ENCODE assay signal across 11 mouse cellular contexts in genomic region chr1:127975676-127976075, GRCm38 (mm10).
A peak's percentile ranks its signal among the peaks of the same experiment; 100 is the strongest.
DNase-seq lines count a peak whose midpoint lies in the region; ATAC-seq and TF ChIP-seq lines count a peak whose summit lies in the region.
"Had no signal": no experiment of that assay in that cellular context is flagged by ENCODE, and none has a peak within 500 bp of the region (broad histone marks: within the 10 kb centered on the region; RNA-seq: fewer than 3 reads in every experiment).

No protein-coding gene starts in this region.

- ATAC-seq in forebrain, postnatal 0 days, result peak; percentile 89
- no peak for ATAC-seq in forebrain, embryonic 13.5 days
- ATAC-seq in inflammation-experienced regulatory T-cells, adult 6 months, result peak; percentile 48
- no peak for ATAC-seq in liver, postnatal 0 days
- ATAC-seq in midbrain, embryonic 13.5 days, result no peak

- H3K36me3 ChIP-seq in forebrain, postnatal 0 days (ENCODE audit: insufficient read depth), result no peaks in the 10 kb centered on the region
- no peaks in the 10 kb centered on the region for H3K36me3 ChIP-seq in forebrain, embryonic 13.5 days (ENCODE audit: poor library complexity, severe bottlenecking)
- no peaks in the 10 kb centered on the region for H3K36me3 ChIP-seq in liver, postnatal 0 days (replicated peaks; ENCODE audit: insufficient read depth, low read length)
- no peaks in the 10 kb centered on the region for H3K36me3 ChIP-seq in midbrain, embryonic 13.5 days
- H3K36me3 ChIP-seq: neural tube, embryonic 13.5 days had no signal

- H3K9ac ChIP-seq in forebrain, postnatal 0 days, result no peak overlapping the region
- no peak overlapping the region for H3K9ac ChIP-seq in forebrain, embryonic 13.5 days
- H3K9ac ChIP-seq in liver, postnatal 0 days (replicated peaks), result no peak overlapping the region
- no peak overlapping the region for H3K9ac ChIP-seq in midbrain, embryonic 13.5 days (replicated peaks)
- H3K9ac ChIP-seq: liver, embryonic 15.5 days; neural tube, embryonic 13.5 days had no signal

- no peak overlapping the region for H3K4me3 ChIP-seq in forebrain, postnatal 0 days (ENCODE audit: low read depth, low read length)
- no peak overlapping the region for H3K4me3 ChIP-seq in forebrain, embryonic 13.5 days
- no peak overlapping the region for H3K4me3 ChIP-seq in liver, postnatal 0 days (ENCODE audit: low read depth, low read length)
- no peak overlapping the region for H3K4me3 ChIP-seq in midbrain, embryonic 13.5 days (replicated peaks)
- H3K4me3 ChIP-seq: erythroblast, embryonic 14.5 days; liver, embryonic 15.5 days; neural tube, embryonic 13.5 days had no signal

- no peak for TF ChIP-seq EP300 in liver, postnatal 0 days (IDR thresholded peaks at IDR 0.05; ENCODE audit: low read depth)

- H3K4me2 ChIP-seq in forebrain, postnatal 0 days (ENCODE audit: low read depth), result no peak overlapping the region
- no peak overlapping the region for H3K4me2 ChIP-seq in forebrain, embryonic 13.5 days
- no peak overlapping the region for H3K4me2 ChIP-seq in liver, postnatal 0 days (ENCODE audit: low read depth, low read length)
- no peak overlapping the region for H3K4me2 ChIP-seq in midbrain, embryonic 13.5 days (replicated peaks)
- H3K4me2 ChIP-seq: liver, embryonic 15.5 days; neural tube, embryonic 13.5 days had no signal

- DNase-seq in forebrain, postnatal 0 days, result peak; percentile 59
- DNase-seq in right cerebral cortex, adult 2 months (ENCODE audit: low spot score in 2 of 2), result peak; percentile 60 to 74
- DNase-seq in right cerebral cortex, postnatal 4 days, result no peak
- no peak for DNase-seq in liver, postnatal 0 days
- no peak for DNase-seq in urinary bladder, postnatal 36 days (ENCODE audit: low spot score in 2 of 2)

- TF ChIP-seq CTCF in forebrain, postnatal 0 days (IDR thresholded peaks at IDR 0.05; ENCODE audit: low read depth), result no peak
- TF ChIP-seq CTCF in liver, postnatal 0 days (IDR thresholded peaks at IDR 0.05; ENCODE audit: low read depth), result no peak

- H3K27me3 ChIP-seq in forebrain, postnatal 0 days (ENCODE audit: insufficient read depth, low read length), result no peaks in the 10 kb centered on the region
- no peaks in the 10 kb centered on the region for H3K27me3 ChIP-seq in forebrain, embryonic 13.5 days
- H3K27me3 ChIP-seq in liver, postnatal 0 days (ENCODE audit: insufficient read depth, low read length), result no peaks in the 10 kb centered on the region
- H3K27me3 ChIP-seq in midbrain, embryonic 13.5 days, result no peaks in the 10 kb centered on the region
- H3K27me3 ChIP-seq: liver, embryonic 15.5 days; neural tube, embryonic 13.5 days had no signal

- H3K4me1 ChIP-seq in forebrain, postnatal 0 days (ENCODE audit: insufficient read depth), result no peaks in the 10 kb centered on the region
- H3K4me1 ChIP-seq in forebrain, embryonic 13.5 days, result no peaks in the 10 kb centered on the region
- H3K4me1 ChIP-seq in liver, postnatal 0 days (ENCODE audit: insufficient read depth), result no peaks in the 10 kb centered on the region
- no peaks in the 10 kb centered on the region for H3K4me1 ChIP-seq in midbrain, embryonic 13.5 days (replicated peaks)
- H3K4me1 ChIP-seq: liver, embryonic 15.5 days; neural tube, embryonic 13.5 days had no signal

- H3K27ac ChIP-seq in forebrain, postnatal 0 days (ENCODE audit: low read depth, low read length), result peak overlapping the region; percentile 31; the same call in 1 of the 2 replicates
- H3K27ac ChIP-seq in forebrain, embryonic 13.5 days, result no peak overlapping the region
- no peak overlapping the region for H3K27ac ChIP-seq in liver, postnatal 0 days (ENCODE audit: low read depth)
- no peak overlapping the region for H3K27ac ChIP-seq in midbrain, embryonic 13.5 days
- H3K27ac ChIP-seq: liver, embryonic 15.5 days; neural tube, embryonic 13.5 days had no signal

- WGBS in forebrain, postnatal 0 days, result 59% methylated on average over 2 of the region's 2 CpGs
- WGBS in forebrain, embryonic 13.5 days, result 86% methylated on average over 2 of the region's 2 CpGs
- WGBS in liver, postnatal 0 days (ENCODE audit: insufficient replicate concordance), result 72% methylated on average over 2 of the region's 2 CpGs
- WGBS in midbrain, embryonic 13.5 days, result 85% methylated on average over 2 of the region's 2 CpGs

- no peaks in the 10 kb centered on the region for H3K9me3 ChIP-seq in forebrain, postnatal 0 days (ENCODE audit: low read length)
- H3K9me3 ChIP-seq in forebrain, embryonic 13.5 days (replicated peaks), result no peaks in the 10 kb centered on the region
- H3K9me3 ChIP-seq in liver, postnatal 0 days (ENCODE audit: low read length), result no peaks in the 10 kb centered on the region
- H3K9me3 ChIP-seq in midbrain, embryonic 13.5 days, result no peaks in the 10 kb centered on the region
- H3K9me3 ChIP-seq: liver, embryonic 15.5 days; neural tube, embryonic 13.5 days had no signal

Comparison
In these comparisons a context has a peak if more than half of its experiments do, and no peak if none do; other contexts are left out.
1. ATAC-seq: peak in forebrain, postnatal 0 days (single experiment) and inflammation-experienced regulatory T-cells, adult 6 months (single experiment); none in forebrain, embryonic 13.5 days (single experiment), liver, postnatal 0 days (single experiment) and midbrain, embryonic 13.5 days (single experiment).
2. DNase-seq: peak in forebrain, postnatal 0 days (single experiment) and right cerebral cortex, adult 2 months (2 of 2); none in right cerebral cortex, postnatal 4 days (single experiment), liver, postnatal 0 days (single experiment) and urinary bladder, postnatal 36 days (0 of 2).